8 mouse cellular contexts compared by ENCODE assay signal in the genomic region with DNA sequence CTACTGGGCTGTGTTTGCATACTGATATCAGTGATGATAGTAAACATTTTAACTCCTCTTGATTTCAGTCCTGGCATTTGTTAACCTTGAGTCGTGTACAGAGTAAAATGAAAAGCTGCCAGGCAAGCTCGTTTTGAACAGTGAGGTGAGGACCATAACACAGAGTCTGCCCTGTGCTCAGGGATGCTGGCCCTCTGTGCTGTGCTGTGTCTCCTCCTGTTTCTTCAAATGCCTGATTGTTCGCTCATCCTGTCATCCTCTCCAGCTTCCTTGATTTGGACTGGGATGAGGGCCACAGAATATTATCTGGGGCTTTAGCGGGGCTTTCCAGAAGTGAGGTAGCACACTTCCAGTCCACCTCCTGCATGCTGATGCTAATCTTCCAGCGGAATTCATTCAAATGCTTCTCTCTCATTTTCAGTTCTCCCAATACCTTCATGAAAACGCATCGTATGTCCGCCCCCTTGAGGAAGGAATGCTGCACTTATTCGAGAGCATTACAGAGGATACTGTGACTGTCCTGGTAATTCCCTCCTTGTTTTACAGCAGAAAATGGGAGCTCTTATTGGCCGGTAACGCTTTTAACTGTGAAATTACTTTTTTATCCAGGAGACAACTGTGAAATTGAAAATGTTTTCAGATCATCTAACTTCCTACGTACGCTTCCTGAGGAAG. TPM values are rescaled to one million over a fixed set of nuclear protein-coding genes. Genes with fewer than 3 reads are reported as not detected.
DNase-seq lines count a peak whose midpoint lies in the region; ATAC-seq and TF ChIP-seq lines count a peak whose summit lies in the region.

No protein-coding gene starts in this region.

- WGBS in embryonic facial prominence, embryonic 10.5 days: 26% methylated on average over 13 of the region's 13 CpGs
- WGBS in heart, embryonic 13.5 days: 28% methylated on average over 13 of the region's 13 CpGs
- 39% methylated on average over 13 of the region's 13 CpGs for WGBS in kidney, postnatal 0 days
- 40% methylated on average over 13 of the region's 13 CpGs for WGBS in lung, adult 2 months

- peak; percentile 93 for TF ChIP-seq CTCF in kidney, postnatal 0 days (IDR thresholded peaks at IDR 0.05; ENCODE audit: low read depth)
- peak; percentile 38; the same call in 1 of the 2 replicates for TF ChIP-seq CTCF in lung, adult 2 months (IDR thresholded peaks at IDR 0.05; ENCODE audit: insufficient read depth, low read length)

- H3K4me3 ChIP-seq in embryonic facial prominence, embryonic 10.5 days: no peak overlapping the region
- H3K4me3 ChIP-seq in heart, embryonic 13.5 days: no peak overlapping the region
- H3K4me3 ChIP-seq in kidney, postnatal 0 days (replicated peaks; ENCODE audit: low read depth, low read length): no peak overlapping the region
- no peak overlapping the region for H3K4me3 ChIP-seq in lung, adult 2 months (replicated peaks; ENCODE audit: extremely low read depth, low read depth, low read length)

- no peaks in the 10 kb centered on the region for H3K9me3 ChIP-seq in embryonic facial prominence, embryonic 10.5 days
- no peaks in the 10 kb centered on the region for H3K9me3 ChIP-seq in heart, embryonic 13.5 days
- no peaks in the 10 kb centered on the region for H3K9me3 ChIP-seq in kidney, postnatal 0 days (replicated peaks; ENCODE audit: low read length)

- H3K27me3 ChIP-seq in embryonic facial prominence, embryonic 10.5 days (replicated peaks; ENCODE audit: low read depth, poor library complexity, severe bottlenecking): no peaks in the 10 kb centered on the region
- H3K27me3 ChIP-seq in heart, embryonic 13.5 days (replicated peaks): no peaks in the 10 kb centered on the region
- no peaks in the 10 kb centered on the region for H3K27me3 ChIP-seq in kidney, postnatal 0 days (ENCODE audit: insufficient read depth, low read length)

- peaks cover 8% of the 10 kb centered on the region for H3K4me1 ChIP-seq in embryonic facial prominence, embryonic 10.5 days
- peaks cover 10% of the 10 kb centered on the region for H3K4me1 ChIP-seq in heart, embryonic 13.5 days
- no peaks in the 10 kb centered on the region for H3K4me1 ChIP-seq in kidney, postnatal 0 days (replicated peaks; ENCODE audit: insufficient read depth, low read length)
- H3K4me1 ChIP-seq in lung, adult 2 months (ENCODE audit: control insufficient read depth, insufficient read depth, low read length): no peaks in the 10 kb centered on the region

- peak; percentile 92 for DNase-seq in 3T3-L1 (ENCODE audit: low read depth, low spot score)
- DNase-seq in adrenal gland, adult 2 months: peak; percentile 80
- peak; percentile 80 for DNase-seq in embryonic facial prominence, embryonic 10.5 days (ENCODE audit: low spot score)
- DNase-seq in kidney, postnatal 0 days (ENCODE audit: low spot score): peak; percentile 90
- peak; percentile 62 for DNase-seq in lung, adult 2 months
- peak; percentile 43 for DNase-seq in retina, adult 2 months (ENCODE audit: low read depth, low spot score)

- H3K36me3 ChIP-seq in embryonic facial prominence, embryonic 10.5 days (replicated peaks): peaks cover 53% of the 10 kb centered on the region
- H3K36me3 ChIP-seq in heart, embryonic 13.5 days: peaks cover 62% of the 10 kb centered on the region
- peaks cover 14% of the 10 kb centered on the region for H3K36me3 ChIP-seq in kidney, postnatal 0 days (ENCODE audit: insufficient read depth, low read length)

- H3K9ac ChIP-seq in heart, embryonic 13.5 days: no peak overlapping the region
- no peak overlapping the region for H3K9ac ChIP-seq in kidney, postnatal 0 days (ENCODE audit: low read depth, low read length)

- no peak for TF ChIP-seq POLR2A in lung, adult 2 months (IDR thresholded peaks at IDR 0.05; ENCODE audit: borderline replicate concordance, extremely low read depth, low read depth, low read length)

- H3K4me2 ChIP-seq in heart, embryonic 13.5 days: peak overlapping the region; percentile 32; the same call in 1 of the 2 replicates
- H3K4me2 ChIP-seq in kidney, postnatal 0 days (ENCODE audit: low read length): no peak overlapping the region

- H3K27ac ChIP-seq in embryonic facial prominence, embryonic 10.5 days (replicated peaks): no peak overlapping the region
- H3K27ac ChIP-seq in heart, embryonic 13.5 days (replicated peaks): no peak overlapping the region
- H3K27ac ChIP-seq in kidney, postnatal 0 days: no peak overlapping the region

- ATAC-seq in heart, embryonic 13.5 days (ENCODE audit: extremely low read depth, insufficient number of reproducible peaks, low FRiP score, low TSS enrichment): no peak
- peak; percentile 52; the same call in 1 of the 2 replicates for ATAC-seq in kidney, postnatal 0 days (replicated peaks; ENCODE audit: low FRiP score, low read depth)
- ATAC-seq in monocyte, adult 5-6 weeks (replicated peaks; ENCODE audit: insufficient number of reproducible peaks, low FRiP score, low TSS enrichment, poor library complexity, severe bottlenecking): no peak

RNA-seq across cellular contexts. Expression of a gene that starts 28.4 kb away (rescaled TPM):
- total RNA-seq in adrenal gland, adult 2 months (2021): 10 to 100 TPM; 42.1 to 46.9 TPM
- 11.7 and 11.9 TPM in 2 replicates for polyA plus RNA-seq in adrenal gland, adult 2 months (2012; rRNA removed)
- 17.9 and 19.7 TPM in 2 replicates for polyA plus RNA-seq in embryonic facial prominence, embryonic 10.5 days (2016; fragmentation: Nextera tagmentation; extraction: Ambion mirVana)
- polyA plus RNA-seq in heart, embryonic 13.5 days (2015; fragmentation: Nextera tagmentation; extraction: Ambion mirVana): 13.1 and 13.5 TPM in 2 replicates
- 27.6 and 28.3 TPM in 2 replicates for polyA plus RNA-seq in kidney, postnatal 0 days (2015; fragmentation: Nextera tagmentation; extraction: Ambion mirVana)
- 22.8 and 31.2 TPM in 2 replicates for polyA plus RNA-seq in lung, adult 2 months (2012; rRNA removed)
- 51.9 to 89.5 TPM (median 60.6 TPM) in 3 replicates for total RNA-seq in monocyte, adult 5-6 weeks (2017)

RNA-seq across cellular contexts. Expression of a gene that starts 39.2 kb away (rescaled TPM):
- total RNA-seq in adrenal gland, adult 2 months (2021): 10 to 100 TPM; 39.0 to 46.7 TPM
- 7.8 and 13.6 TPM in 2 replicates for polyA plus RNA-seq in adrenal gland, adult 2 months (2012; rRNA removed)
- 2.0 and 2.3 TPM in 2 replicates for polyA plus RNA-seq in embryonic facial prominence, embryonic 10.5 days (2016; fragmentation: Nextera tagmentation; extraction: Ambion mirVana)
- polyA plus RNA-seq in heart, embryonic 13.5 days (2015; fragmentation: Nextera tagmentation; extraction: Ambion mirVana): 6.4 and 6.5 TPM in 2 replicates
- 8.0 and 8.3 TPM in 2 replicates for polyA plus RNA-seq in kidney, postnatal 0 days (2015; fragmentation: Nextera tagmentation; extraction: Ambion mirVana)
- 41.0 and 43.1 TPM in 2 replicates for polyA plus RNA-seq in lung, adult 2 months (2012; rRNA removed)
- not detected in 3 replicates for total RNA-seq in monocyte, adult 5-6 weeks (2017)
